Mouse (Mus musculus): Measurements from ENCODE around the gene Hdgfl2. TPM values are rescaled to one million over a fixed set of nuclear protein-coding genes. Genes with fewer than 3 reads are reported as not detected.
A peak's percentile ranks its signal among the peaks of the same experiment; 100 is the strongest.
"Not testable (repeated sequence)": the region's sequence is repeated elsewhere in the genome, so short reads cannot be mapped to it uniquely, and the experiment has no call there.

Gene Hdgfl2
- polyA plus RNA-seq, 1 experiment from 2014 or later, result 191 TPM

DNA sequence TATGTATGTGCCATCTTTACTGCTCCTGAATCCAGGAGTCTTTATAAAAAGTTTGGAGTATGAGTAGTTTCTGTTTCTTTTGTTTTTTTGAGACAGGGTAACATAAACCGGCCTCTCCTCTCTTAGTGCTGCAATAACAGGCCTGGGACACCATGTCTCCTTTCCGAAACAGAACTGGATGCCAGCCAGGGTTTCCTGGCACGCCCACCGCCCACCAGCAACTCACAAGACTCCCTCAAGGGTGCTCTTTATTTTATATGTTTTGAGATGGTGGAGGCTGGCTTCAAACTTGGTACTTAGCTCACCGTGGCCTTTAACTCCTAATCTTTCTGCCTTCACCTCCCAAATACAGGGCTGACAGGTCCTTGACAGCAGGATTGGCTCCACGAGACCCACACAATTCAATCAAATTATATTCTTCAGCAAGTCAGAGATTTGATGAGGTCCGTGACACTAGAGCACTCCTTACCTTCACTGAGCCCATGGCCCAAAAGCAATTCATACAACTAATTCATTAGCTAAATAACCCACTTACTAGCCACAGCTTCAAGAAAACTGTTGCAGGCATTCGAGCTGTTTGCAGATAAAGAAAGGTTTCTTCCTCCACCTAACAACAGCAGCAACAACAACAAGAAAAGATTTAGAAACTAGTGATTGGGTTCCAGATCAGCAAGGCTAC lies 40.7 kb upstream of the Hdgfl2 start:
- Histone ChIP-seq H3K4me3 (no peak overlapping the region), H3K4me1 (peaks cover 40% of the 10 kb centered on the region), H3K27me3 (ENCODE audit: low read depth, poor library complexity, severe bottlenecking) (no peaks in the 10 kb centered on the region), H3K27ac (replicated peaks) (no peak overlapping the region), H3K36me3 (peaks cover 28% of the 10 kb centered on the region), H3K9me3 (replicated peaks) (no peaks in the 10 kb centered on the region)
- 90% methylated on average over 8 of the region's 8 CpGs for WGBS
- no peak for DNase-seq (ENCODE audit: low spot score)

DNA sequence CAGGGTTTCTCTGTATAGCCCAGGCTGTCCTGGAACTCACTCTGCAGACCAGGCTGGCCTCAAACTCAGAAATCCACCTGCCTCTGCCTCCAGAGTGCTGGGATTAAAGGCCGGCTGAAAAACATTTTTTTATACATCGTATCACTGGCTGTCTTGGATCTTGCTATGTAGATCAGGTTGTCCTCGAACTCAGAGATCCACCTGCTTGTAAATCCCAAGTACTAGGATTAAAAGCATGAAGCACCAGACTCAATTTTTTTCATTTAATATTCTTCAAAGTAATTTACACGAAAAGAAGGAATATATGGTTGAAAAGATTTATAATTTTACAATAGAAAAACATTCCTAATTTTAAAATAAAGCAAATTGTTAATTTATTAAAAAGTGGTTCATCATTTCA lies 40.1 kb upstream of the Hdgfl2 start:
- Histone ChIP-seq H3K9me3 (replicated peaks) (no peaks in the 10 kb centered on the region), H3K4me1 (peaks cover 39% of the 10 kb centered on the region), H3K27me3 (ENCODE audit: low read depth, poor library complexity, severe bottlenecking) (no peaks in the 10 kb centered on the region), H3K27ac (replicated peaks) (peak overlapping the region; percentile 95), H3K4me3 (peak overlapping the region; percentile 91), H3K36me3 (peaks cover 28% of the 10 kb centered on the region)
- WGBS, result 82% methylated on average over 4 of the region's 4 CpGs
- no peak for DNase-seq (ENCODE audit: low spot score)

DNA sequence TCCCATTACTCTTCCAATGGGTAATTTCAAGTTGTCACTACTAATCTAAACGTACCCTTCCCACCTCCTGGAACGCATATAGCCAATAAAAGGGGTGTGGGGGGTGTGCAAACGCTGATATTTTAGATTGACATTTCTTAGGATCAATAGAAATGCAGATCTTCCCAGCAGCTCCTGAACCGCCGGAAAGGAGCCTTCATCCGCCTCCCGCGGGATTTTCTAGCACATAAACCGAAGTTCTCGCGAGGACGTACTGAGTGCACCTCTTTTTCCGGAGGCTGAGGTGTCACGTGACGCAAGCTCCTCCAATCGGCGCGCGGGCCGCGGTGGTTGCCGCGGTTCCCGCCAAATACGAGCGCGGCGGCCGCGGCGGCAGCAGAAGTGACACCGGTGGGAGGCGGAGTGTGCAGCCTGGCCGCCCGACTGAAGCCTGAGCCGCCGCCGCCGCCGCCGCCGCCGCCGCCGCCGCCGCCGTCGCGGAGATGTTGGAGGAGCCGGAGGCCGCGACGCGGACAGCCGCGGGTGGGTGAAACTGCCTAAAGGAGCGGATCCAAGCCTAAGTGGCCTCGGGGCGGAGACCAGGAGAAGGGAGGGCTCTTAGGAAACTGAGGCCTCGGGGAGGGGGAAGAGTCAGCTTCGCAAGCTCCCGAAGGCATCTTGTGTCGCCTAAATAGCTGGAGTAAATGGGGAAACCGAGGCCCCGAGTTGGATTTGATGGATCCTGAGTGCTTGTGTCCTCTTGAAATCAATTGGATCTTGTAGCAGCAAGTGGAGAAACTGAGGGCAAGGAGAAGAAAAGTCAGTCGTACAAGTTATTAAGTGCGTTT lies 39.2 kb upstream of the Hdgfl2 start, which contains the start of gene Chaf1a:
Chaf1a (plus strand) TSS at position 410 of the 827 bp plus-strand sequence.
- Histone ChIP-seq H3K36me3 (peaks cover 31% of the 10 kb centered on the region), H3K27me3 (ENCODE audit: low read depth, poor library complexity, severe bottlenecking) (no peaks in the 10 kb centered on the region), H3K4me3 (peak within 1 kb of the TSS; percentile 91), H3K4me1 (peaks cover 31% of the 10 kb centered on the region), H3K9me3 (replicated peaks) (no peaks in the 10 kb centered on the region), H3K27ac (replicated peaks) (peak within 1 kb of the TSS; percentile 95)
- WGBS, result under 1% methylated on average over 68 of the region's 68 CpGs
- peak; percentile 97 for DNase-seq (ENCODE audit: low spot score)

DNA sequence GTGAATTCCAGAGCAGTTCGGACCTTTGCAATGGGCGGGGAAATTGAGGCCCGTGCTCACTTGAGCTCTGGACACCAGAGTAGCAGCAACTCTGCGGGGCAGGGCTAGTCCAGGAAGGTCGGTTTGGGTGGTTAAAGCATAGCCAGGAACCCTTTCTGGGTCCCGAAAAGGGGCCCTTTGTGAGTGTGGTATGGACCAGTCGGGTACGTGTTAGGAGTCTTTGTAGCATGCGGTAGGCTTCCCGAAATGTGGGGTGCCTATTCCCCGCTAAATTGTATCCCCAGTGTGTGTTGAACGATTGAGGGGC lies 38.6 kb upstream of the Hdgfl2 start:
- DNase-seq (ENCODE audit: low spot score), result peak; percentile 36
- H3K36me3 ChIP-seq, result peaks cover 37% of the 10 kb centered on the region
- peak overlapping the region; percentile 91 for H3K4me3 ChIP-seq
- H3K27me3 ChIP-seq (ENCODE audit: low read depth, poor library complexity, severe bottlenecking), result no peaks in the 10 kb centered on the region
- no peaks in the 10 kb centered on the region for H3K9me3 ChIP-seq (replicated peaks)
- H3K27ac ChIP-seq (replicated peaks), result peak overlapping the region; percentile 95
- 3% methylated on average over 12 of the region's 12 CpGs for WGBS
- peaks cover 25% of the 10 kb centered on the region for H3K4me1 ChIP-seq

DNA sequence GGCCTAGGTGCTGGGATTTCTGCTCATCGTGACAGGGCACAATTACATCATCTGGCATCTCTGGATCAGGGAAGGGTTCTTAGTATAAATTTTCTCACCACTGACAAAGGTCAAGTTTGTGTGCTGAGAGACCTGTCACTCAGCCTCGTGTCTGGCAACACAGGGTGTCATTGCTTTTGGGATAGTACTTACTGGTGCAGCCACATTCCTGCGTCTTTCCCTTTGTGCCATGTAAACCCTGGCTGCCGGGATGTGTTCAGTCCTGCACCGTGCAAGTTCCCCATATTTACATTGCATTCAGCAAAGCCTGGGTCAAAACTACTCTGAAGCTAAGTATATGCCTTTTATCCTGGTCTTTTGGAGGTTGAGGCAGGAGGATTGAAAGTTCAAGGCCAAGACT lies 28.1 kb upstream of the Hdgfl2 start:
- Histone ChIP-seq H3K4me3 (no peak overlapping the region), H3K27ac (replicated peaks) (no peak overlapping the region), H3K9me3 (replicated peaks) (no peaks in the 10 kb centered on the region), H3K27me3 (ENCODE audit: low read depth, poor library complexity, severe bottlenecking) (no peaks in the 10 kb centered on the region), H3K36me3 (peaks cover 98% of the 10 kb centered on the region), H3K4me1 (no peaks in the 10 kb centered on the region)
- DNase-seq (ENCODE audit: low spot score), result no peak
- WGBS, result 95% methylated on average over 5 of the region's 5 CpGs

DNA sequence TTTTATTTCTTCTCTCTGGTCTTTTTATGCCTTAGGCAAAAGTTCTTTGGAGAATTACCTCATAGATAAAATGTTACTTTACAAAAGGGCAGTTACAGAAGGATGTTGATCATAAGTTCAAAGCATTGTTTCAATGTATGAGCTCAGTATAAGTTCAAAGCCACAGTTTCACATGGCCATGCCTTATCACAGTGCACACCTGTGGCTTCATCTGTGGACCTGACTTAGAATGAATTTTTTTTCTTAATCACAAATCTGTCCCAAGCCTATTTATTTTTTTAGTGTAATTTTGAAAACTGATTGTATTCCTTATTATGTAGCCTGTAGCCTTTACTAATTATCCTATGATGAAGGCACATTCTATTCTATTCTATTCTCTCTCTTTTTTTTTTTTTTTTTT lies 24.5 kb upstream of the Hdgfl2 start:
- no peaks in the 10 kb centered on the region for H3K9me3 ChIP-seq (replicated peaks)
- H3K4me1 ChIP-seq, result no peaks in the 10 kb centered on the region
- H3K36me3 ChIP-seq, result peaks cover 98% of the 10 kb centered on the region
- H3K4me3 ChIP-seq, result no peak overlapping the region
- no peaks in the 10 kb centered on the region for H3K27me3 ChIP-seq (ENCODE audit: low read depth, poor library complexity, severe bottlenecking)
- H3K27ac ChIP-seq (replicated peaks), result no peak overlapping the region
- DNase-seq (ENCODE audit: low spot score), result no peak

DNA sequence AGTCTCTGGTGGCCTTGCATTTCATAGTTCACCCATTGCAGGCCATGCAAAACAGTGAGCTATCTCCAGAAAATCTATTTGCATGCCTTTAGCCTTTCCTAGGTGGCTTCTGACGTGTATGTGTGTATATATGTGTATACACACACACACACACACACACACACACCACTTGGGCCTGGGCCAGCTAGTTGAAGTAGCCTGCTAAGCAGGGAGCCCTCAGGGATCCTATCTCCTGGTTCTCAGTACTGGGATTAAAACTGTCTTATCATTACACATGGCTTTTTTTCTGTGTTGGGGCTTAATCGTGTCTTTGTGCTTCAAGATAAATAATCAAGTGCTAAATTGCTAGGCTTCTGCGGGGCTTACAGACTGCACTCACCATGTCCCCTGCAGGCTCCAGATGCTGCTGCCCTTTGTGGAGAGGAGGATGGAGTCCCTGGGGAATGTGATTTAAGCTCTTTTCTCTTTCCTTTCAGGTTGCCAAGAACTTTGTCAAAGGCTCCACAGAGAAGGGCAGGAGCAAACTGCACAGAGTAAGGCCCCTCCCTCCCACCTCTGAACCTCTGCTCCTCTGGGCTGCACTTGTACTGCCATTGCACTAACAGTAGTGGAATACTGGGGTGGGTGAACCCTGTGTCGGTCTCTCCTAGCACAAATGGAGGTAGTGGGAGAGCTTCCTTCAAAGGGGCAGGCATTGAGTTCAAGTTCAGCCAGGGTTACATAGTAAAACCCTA lies 23.3 kb upstream of the Hdgfl2 start:
- Histone ChIP-seq H3K4me3 (no peak overlapping the region), H3K4me1 (no peaks in the 10 kb centered on the region), H3K9me3 (replicated peaks) (no peaks in the 10 kb centered on the region), H3K27me3 (ENCODE audit: low read depth, poor library complexity, severe bottlenecking) (no peaks in the 10 kb centered on the region), H3K36me3 (peaks cover 98% of the 10 kb centered on the region), H3K27ac (replicated peaks) (no peak overlapping the region)
- WGBS, result 75% methylated on average over 4 of the region's 4 CpGs
- peak; percentile 10 for DNase-seq (ENCODE audit: low spot score)

DNA sequence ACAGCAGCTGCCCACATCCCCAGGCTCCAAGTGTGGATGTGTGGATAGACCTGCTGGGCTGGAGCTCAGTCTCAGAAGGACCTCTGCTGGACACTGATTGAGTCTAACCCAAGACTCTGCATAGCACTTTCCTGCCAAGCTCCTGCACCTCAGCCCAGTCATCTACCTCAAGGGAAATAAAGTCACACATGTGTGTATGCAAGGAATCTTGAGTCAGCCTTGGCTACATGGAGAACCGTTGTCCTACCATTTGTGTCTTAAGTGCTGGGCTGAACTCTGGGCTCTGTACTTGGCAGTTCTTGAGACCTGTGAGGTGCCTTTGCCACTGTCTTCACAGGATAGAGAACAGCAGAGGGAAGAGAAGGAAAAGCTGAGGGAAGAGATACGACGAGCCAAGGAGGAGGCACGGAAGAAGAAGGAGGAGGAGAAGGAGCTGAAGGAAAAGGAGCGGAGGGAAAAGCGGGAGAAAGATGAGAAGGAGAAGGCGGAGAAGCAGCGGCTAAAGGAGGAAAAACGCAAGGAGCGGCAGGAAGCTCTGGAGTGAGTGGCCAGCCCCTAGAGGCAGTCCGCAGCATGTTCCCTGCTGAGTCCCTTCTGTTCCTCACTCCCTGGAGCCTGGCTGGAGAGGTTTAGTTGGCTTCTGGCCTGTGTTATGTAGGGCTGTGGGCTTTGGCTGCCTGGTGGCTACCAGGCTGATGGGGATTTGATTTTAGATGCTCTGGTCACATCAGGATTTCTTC lies 21.9 kb upstream of the Hdgfl2 start:
- H3K9me3 ChIP-seq (replicated peaks), result no peaks in the 10 kb centered on the region
- H3K27ac ChIP-seq (replicated peaks), result no peak overlapping the region
- H3K4me3 ChIP-seq, result no peak overlapping the region
- peaks cover 98% of the 10 kb centered on the region for H3K36me3 ChIP-seq
- WGBS, result 78% methylated on average over 11 of the region's 11 CpGs
- no peaks in the 10 kb centered on the region for H3K4me1 ChIP-seq
- no peak for DNase-seq (ENCODE audit: low spot score)
- no peaks in the 10 kb centered on the region for H3K27me3 ChIP-seq (ENCODE audit: low read depth, poor library complexity, severe bottlenecking)

DNA sequence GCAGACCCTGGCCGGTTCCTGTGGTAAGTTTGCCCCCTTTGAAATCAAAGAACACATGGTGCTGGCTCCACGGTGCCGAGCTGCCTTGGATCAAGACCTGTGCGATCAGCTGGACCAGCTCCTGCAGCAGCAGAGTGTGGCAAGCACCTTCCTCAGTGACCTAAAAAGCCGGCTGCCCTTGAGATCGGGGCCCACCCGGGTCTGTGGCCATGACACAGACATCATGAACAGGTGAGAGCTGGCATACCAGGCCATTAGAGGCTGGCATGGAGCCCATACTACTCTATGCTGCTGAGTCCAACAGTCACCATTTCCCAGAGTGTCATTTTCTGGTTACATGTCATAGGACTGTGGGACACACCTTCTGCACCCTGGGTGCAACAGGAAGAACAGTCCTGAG lies 17.4 kb upstream of the Hdgfl2 start:
- no peaks in the 10 kb centered on the region for H3K9me3 ChIP-seq (replicated peaks)
- peaks cover 100% of the 10 kb centered on the region for H3K36me3 ChIP-seq
- no peaks in the 10 kb centered on the region for H3K4me1 ChIP-seq
- WGBS, result 92% methylated on average over 7 of the region's 7 CpGs
- H3K27ac ChIP-seq (replicated peaks), result no peak overlapping the region
- DNase-seq (ENCODE audit: low spot score), result no peak
- no peaks in the 10 kb centered on the region for H3K27me3 ChIP-seq (ENCODE audit: low read depth, poor library complexity, severe bottlenecking)
- H3K4me3 ChIP-seq, result no peak overlapping the region

DNA sequence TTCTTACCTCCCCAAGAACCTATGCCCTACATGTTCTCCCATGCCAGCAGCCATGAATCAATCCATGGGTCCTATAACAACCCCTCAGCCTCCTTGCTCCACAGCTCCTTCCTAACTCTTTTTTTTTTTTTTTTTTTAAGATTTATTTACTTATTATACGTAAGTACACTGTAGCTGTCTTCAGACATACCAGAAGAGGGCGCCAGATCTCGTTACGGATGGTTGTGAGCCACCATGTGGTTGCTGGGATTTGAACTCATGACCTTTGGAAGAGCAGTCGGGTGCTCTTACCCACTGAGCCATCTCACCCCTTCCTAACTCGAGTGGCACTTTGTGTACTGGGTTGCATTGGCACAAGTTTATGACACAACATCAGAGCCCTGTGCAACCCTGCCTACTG lies 13.7 kb upstream of the Hdgfl2 start:
- H3K27ac ChIP-seq (replicated peaks); H3K4me1 ChIP-seq; DNase-seq (ENCODE audit: low spot score); H3K9me3 ChIP-seq (replicated peaks); H3K27me3 ChIP-seq (ENCODE audit: low read depth, poor library complexity, severe bottlenecking); H3K4me3 ChIP-seq: not testable (repeated sequence)
- peaks cover 100% of the 10 kb centered on the region for H3K36me3 ChIP-seq
- 86% methylated on average over 6 of the region's 6 CpGs for WGBS

DNA sequence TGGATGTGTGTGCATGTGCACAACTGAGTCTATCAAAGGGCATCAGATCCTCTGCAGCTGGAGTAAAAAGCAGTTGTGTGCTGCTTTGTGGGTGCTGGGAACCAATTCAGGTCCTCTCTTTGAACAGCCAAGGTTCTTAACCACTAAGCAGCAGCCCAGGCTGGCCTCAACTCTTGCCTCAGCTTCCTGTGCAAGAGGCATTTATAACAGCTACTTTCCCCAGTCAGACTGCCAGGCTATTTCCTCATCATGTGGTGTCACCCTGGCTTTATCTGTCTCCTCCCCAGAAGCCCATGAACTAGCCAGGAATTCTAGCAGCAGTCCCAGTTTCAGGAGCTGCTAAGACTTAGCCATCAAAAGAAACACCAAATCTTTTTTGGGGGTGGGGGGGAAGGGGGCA lies 13.0 kb upstream of the Hdgfl2 start:
- H3K4me1 ChIP-seq, result no peaks in the 10 kb centered on the region
- no peaks in the 10 kb centered on the region for H3K27me3 ChIP-seq (ENCODE audit: low read depth, poor library complexity, severe bottlenecking)
- H3K27ac ChIP-seq (replicated peaks), result no peak overlapping the region
- DNase-seq (ENCODE audit: low spot score), result no peak
- H3K9me3 ChIP-seq (replicated peaks), result no peaks in the 10 kb centered on the region
- H3K36me3 ChIP-seq, result peaks cover 100% of the 10 kb centered on the region
- H3K4me3 ChIP-seq, result no peak overlapping the region

DNA sequence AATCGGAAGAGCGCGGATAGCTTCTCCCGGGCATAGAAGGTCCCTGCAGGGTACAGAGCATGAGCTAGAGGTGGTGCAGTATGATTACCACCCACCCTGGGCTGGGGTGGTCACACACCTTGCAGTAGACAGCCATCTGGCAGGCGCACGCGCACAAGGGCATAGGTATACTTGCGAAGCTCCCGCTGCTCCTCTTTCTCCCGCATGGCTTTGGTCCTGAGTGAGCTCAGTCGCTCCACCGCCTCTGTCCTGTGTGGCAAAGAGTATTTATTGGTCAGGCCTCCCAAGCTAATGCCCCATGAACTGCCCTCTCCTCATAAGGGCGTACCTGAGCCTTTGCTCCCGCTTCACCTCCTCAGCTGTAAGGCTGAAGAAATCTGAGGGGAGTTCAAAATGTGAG lies 10.4 kb upstream of the Hdgfl2 start:
- DNase-seq (ENCODE audit: low spot score), result no peak
- H3K4me3 ChIP-seq, result no peak overlapping the region
- H3K27ac ChIP-seq (replicated peaks), result no peak overlapping the region
- H3K4me1 ChIP-seq, result peaks cover 8% of the 10 kb centered on the region
- H3K27me3 ChIP-seq (ENCODE audit: low read depth, poor library complexity, severe bottlenecking), result no peaks in the 10 kb centered on the region
- H3K9me3 ChIP-seq (replicated peaks), result no peaks in the 10 kb centered on the region
- H3K36me3 ChIP-seq, result peaks cover 93% of the 10 kb centered on the region
- WGBS, result 96% methylated on average over 14 of the region's 14 CpGs

All from midbrain, embryonic 10.5 days (tissue).